Mouse (Mus musculus): ENCODE measurements around the gene Scgn.

DNA sequence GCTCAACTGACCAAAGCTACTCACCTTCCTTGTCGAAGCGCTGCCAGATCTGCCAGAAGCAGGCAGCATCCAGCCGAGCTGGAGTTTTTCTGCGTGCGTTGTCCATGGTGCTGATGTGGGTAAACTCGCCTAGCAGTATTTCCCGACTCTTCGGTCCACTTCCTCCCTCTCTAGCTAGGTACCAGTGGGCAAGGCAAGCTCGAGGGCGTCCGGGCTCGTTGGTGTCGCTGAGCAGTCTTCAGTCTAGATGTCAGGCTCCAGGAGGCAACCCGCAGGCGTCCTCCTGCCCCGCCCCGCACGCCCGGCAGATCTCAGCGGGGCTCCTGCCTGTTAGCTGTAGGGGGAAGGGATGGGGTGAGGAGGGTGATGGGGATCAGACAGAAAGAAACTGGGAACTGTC, at the start of gene Scgn:
- TF ChIP-seq CTCF (IDR thresholded peaks at IDR 0.05; ENCODE audit: borderline replicate concordance, extremely low read depth, insufficient read depth, insufficient read length): no peak
- no peak for TF ChIP-seq POLR2A (IDR thresholded peaks at IDR 0.05; ENCODE audit: borderline replicate concordance, extremely low read depth, insufficient read depth, insufficient read length, poor library complexity, severe bottlenecking)

Data from brain, embryonic 14.5 days (tissue).